Mouse (Mus musculus) lung, embryonic 14.5 days (tissue): Measurements from ENCODE around the gene Cd7. TPM values are rescaled to one million over a fixed set of nuclear protein-coding genes. Genes with fewer than 3 reads are reported as not detected.

ENCODE experiments used
- ATAC-seq: fragments of 200-750 bp; cut with Nextera tagmentation; 2 replicates; pipeline ENCODE4 v1.8.0; 2017; ENCODE audit warnings: mild to moderate bottlenecking, moderate TSS enrichment, moderate library complexity; ENCODE audit not compliant: insufficient read depth
- DNase-seq: peaks from one replicate; pipeline ENCODE4 v3.0.0-alpha.2; 2015
- H3K27ac ChIP-seq: fragments of 300-500 bp; sonication (generic); 2 replicates; pipeline ENCODE4 v1.5.1; 2014; ENCODE audit warnings: low read depth, mild to moderate bottlenecking, moderate library complexity
- H3K27me3 ChIP-seq: fragments of 300-500 bp; sonication (generic); 2 replicates; pipeline ENCODE4 v1.6.1; 2014; ENCODE audit warnings: low read length, control low read depth; ENCODE audit not compliant: insufficient read depth
- H3K36me3 ChIP-seq: fragments of 300-500 bp; sonication (generic); 2 replicates; pipeline ENCODE4 v1.6.1; 2014; ENCODE audit warnings: control low read depth; ENCODE audit not compliant: insufficient read depth
- H3K4me1 ChIP-seq: fragments of 300-500 bp; sonication (generic); 2 replicates; pipeline ENCODE4 v1.6.1; 2014; ENCODE audit warnings: antibody characterized with exemption, control low read depth; ENCODE audit not compliant: insufficient read depth
- H3K4me2 ChIP-seq: fragments of 300-500 bp; sonication (generic); 2 replicates; pipeline ENCODE4 v1.6.1; 2014; ENCODE audit warnings: mild to moderate bottlenecking
- H3K4me3 ChIP-seq: fragments of 300-500 bp; sonication (generic); 2 replicates; pipeline ENCODE4 v1.5.1; 2014; ENCODE audit warnings: low read depth, low read length
- H3K9ac ChIP-seq: fragments of 300-500 bp; sonication (generic); 2 replicates; pipeline ENCODE4 v1.6.1; 2014
- H3K9me3 ChIP-seq: fragments of 300-500 bp; sonication (generic); 2 replicates; pipeline ENCODE4 v1.6.1; 2016; ENCODE audit warnings: low read depth, low read length, control low read depth
- CTCF ChIP-seq: IDR thresholded peaks from 2 replicates; pipeline ENCODE4 v1.5.1; 2016; ENCODE audit warnings: antibody characterized with exemption, low read depth
- WGBS: fragments of 180-500 bp; shearing (Covaris S2); extraction: QIAGEN DNeasy Blood & Tissue Kit; methylation state at CpG from one replicate; pipeline ENCODE4 v1.1.7; 2014; 5-methylcytosine and 5-hydroxymethylcytosine counted together
- polyA plus RNA-seq: library from polyadenylated mRNA; unstranded; fragments of >200 nt; fragmentation: Nextera tagmentation; extraction: Ambion mirVana; gene quantifications from 2 replicates; pipeline ENCODE4 v1.2.1, GENCODE M21; 2014

Gene Cd7
- polyA plus RNA-seq, 1 experiment from 2014 or later = not detected

DNA sequence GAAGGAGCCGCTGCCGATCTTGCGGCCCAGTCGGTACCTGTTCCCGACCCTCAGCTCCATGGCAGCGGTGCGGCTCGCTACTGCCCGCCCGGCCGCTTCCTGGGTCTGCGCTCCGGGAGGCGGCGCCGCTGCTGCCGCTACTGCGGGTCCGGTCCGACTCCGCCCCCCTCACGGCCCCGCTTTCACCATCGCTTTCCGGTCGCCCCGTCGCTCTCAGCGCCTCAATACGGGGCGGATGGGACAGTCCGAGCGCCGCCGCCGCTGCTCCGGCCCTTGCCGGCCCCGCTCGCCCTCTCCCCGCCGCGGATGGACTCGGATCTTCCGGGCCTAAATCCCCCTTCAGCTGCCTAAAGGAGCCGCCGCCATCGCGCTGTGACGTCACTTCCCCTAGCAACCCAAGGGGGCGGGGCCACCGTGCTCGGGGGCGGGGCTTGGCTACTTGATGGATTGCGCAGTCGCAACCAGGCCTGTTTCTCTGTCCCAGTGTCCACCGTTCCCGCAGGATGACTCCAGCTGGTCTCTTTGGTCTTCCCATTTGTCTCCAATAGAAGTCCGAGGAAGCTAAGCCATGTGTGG lies 48.2 kb downstream of the Cd7 start, which contains the start of gene Csnk1d:
Csnk1d (minus strand) TSS at position 380 of the 576 bp plus-strand sequence.
- 1% methylated on average over 45 of the region's 59 CpGs for WGBS
- DNase-seq (peak; percentile 98), ATAC-seq (peak; percentile 84)
- peak within 1 kb of the TSS; percentile 97 for H3K27ac ChIP-seq
- H3K4me1 ChIP-seq = peaks cover 17% of the 10 kb centered on the region
- TF ChIP-seq CTCF = no peak
- H3K4me3 ChIP-seq = peak within 1 kb of the TSS; percentile 100
- no peaks in the 10 kb centered on the region for H3K9me3 ChIP-seq
- H3K36me3 ChIP-seq = peaks cover 17% of the 10 kb centered on the region
- peak within 1 kb of the TSS; percentile 74 for H3K4me2 ChIP-seq
- peak within 1 kb of the TSS; percentile 100 for H3K9ac ChIP-seq
- no peaks in the 10 kb centered on the region for H3K27me3 ChIP-seq

DNA sequence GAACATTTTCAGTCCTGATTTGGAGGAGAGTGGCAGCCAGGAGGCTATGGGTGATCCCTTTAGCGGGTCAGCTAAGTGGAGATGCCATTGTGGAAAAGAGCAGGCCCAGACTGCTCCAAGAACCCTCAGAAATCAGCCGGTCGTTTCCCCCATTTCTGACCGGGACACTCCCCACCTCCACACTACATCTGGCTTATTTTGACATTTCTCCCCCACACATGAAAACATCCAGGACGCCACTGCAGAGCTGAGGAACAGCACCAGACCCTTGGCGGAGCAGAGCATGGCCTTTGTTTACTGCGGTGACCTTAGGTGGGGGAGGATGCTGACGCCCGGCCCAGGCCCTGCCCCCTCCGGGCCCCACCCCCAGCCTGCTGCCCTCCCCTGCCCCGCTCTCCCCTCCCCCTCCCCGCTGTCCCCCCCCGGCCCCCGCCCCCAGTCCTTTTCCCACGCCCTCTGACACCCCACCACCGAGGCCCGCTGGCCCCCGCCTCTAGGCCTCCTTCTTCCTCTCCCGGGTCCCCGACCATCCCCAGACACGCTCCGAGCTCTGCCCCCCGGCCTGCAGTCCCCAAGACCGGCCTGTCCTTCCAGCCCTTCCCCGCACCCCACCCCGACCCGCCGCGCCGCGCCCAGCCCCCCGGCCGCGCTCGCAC lies 49.0 kb downstream of the Cd7 start:
- Histone ChIP-seq H3K27ac (peak overlapping the region; percentile 97), H3K9ac (peak overlapping the region; percentile 100), H3K4me2 (peak overlapping the region; percentile 74), H3K27me3 (no peaks in the 10 kb centered on the region), H3K9me3 (no peaks in the 10 kb centered on the region), H3K4me1 (peaks cover 17% of the 10 kb centered on the region), H3K36me3 (peaks cover 25% of the 10 kb centered on the region), H3K4me3 (peak overlapping the region; percentile 100)
- peak; percentile 42 for DNase-seq
- TF ChIP-seq CTCF = no peak
- whole genome bisulfite sequencing = 1% methylated on average over 28 of the region's 35 CpGs
- ATAC-seq = peak; percentile 51; the same call in 1 of the 2 replicates

DNA sequence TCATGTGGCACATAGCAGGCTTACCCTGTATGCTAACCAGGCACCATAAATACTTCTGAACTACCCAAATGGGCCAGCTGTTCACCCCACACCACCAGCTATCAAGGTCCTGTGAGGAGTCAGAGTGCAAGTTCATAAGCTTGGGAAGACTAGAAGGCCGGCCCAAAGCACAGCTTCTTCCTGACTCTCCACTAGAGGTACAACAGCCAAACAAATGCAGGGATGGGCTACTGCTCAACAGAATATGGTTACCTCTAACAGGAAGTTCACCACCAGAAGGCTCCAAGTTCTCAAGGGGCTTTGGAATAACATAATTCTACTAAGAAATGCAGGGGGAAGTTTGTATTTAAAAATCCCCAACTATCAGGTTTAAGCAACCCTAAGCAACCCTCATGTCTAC lies 49.7 kb downstream of the Cd7 start:
- ATAC-seq = no peak

DNA sequence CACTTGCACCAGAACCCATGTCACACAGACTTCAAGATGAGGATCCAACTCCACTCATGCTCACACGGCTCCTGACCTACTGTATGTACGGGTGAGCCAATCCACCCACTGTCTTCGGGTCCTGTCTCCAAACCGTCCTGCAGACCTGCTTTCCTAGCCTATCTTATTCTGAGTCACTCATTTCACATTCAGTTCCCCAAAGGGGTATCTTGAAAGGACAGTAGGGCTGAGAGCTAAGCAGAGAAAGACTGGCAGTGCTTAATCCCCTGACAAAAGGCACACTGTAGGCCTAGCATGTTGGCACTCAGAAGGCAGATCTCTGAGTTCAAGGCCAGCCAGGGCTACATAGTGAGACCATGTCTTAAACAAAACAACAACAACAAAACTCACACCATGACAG lies 50.8 kb downstream of the Cd7 start:
- Histone ChIP-seq H3K27ac (no peak overlapping the region), H3K36me3 (peaks cover 38% of the 10 kb centered on the region), H3K4me2 (peak overlapping the region; percentile 74), H3K4me1 (peaks cover 17% of the 10 kb centered on the region), H3K9me3 (no peaks in the 10 kb centered on the region), H3K4me3 (peak overlapping the region; percentile 100; the same call in 1 of the 2 replicates), H3K27me3 (no peaks in the 10 kb centered on the region), H3K9ac (no peak overlapping the region)
- WGBS = 72% methylated on average over 4 of the region's 4 CpGs
- ATAC-seq (no peak), DNase-seq (no peak)
- TF ChIP-seq CTCF = no peak

More for the DNA sequence above, 49.7 kb downstream of the Cd7 start:
- Histone ChIP-seq H3K4me3 (peak overlapping the region; percentile 100), H3K4me2 (peak overlapping the region; percentile 74), H3K4me1 (peaks cover 17% of the 10 kb centered on the region), H3K36me3 (peaks cover 31% of the 10 kb centered on the region), H3K27me3 (no peaks in the 10 kb centered on the region), H3K27ac (0 out of 2 replicates have a peak overlapping the region, but pooled peaks have one; percentile 97), H3K9me3 (no peaks in the 10 kb centered on the region), H3K9ac (peak overlapping the region; percentile 100)
- no peak for TF ChIP-seq CTCF
- DNase-seq = peak; percentile 17
- 9% methylated on average over 1 of the region's 1 CpGs for WGBS

DNA sequence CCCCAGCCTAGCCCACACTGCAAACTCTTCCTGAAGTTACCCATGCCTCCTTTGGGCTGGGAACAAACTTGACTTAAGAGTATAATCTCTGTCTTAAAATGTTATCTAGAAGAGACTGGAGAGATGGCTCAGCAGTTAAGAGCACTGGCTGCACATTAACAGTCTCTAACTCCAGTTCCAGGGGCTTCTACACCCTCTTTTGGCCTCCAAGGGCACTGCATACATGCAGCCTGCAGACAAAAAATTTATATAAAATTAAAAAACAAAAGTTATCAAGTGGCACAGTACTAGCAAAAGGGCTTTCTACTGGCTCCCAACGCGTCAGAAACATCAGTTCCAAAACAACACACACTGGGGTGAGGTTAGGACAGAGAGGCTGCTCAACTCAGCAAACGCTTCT lies 51.6 kb downstream of the Cd7 start:
- Histone ChIP-seq H3K4me2 (no peak overlapping the region), H3K4me1 (peaks cover 17% of the 10 kb centered on the region), H3K9me3 (no peaks in the 10 kb centered on the region), H3K27ac (no peak overlapping the region), H3K9ac (0 out of 2 replicates have a peak overlapping the region, but pooled peaks have one; percentile 23), H3K36me3 (peaks cover 46% of the 10 kb centered on the region), H3K4me3 (no peak overlapping the region), H3K27me3 (no peaks in the 10 kb centered on the region)
- DNase-seq (no peak), ATAC-seq (no peak)
- 69% methylated on average over 3 of the region's 3 CpGs for WGBS
- no peak for TF ChIP-seq CTCF

Other genes with a start within 250 kb of the Cd7 start
- 77.2 and 87.4 TPM in 2 replicates for gene Dus1l, start 243.0 kb downstream of the Cd7 start, polyA plus RNA-seq
- 83.3 and 95.5 TPM in 2 replicates for gene Fasn, start 214.9 kb downstream of the Cd7 start, polyA plus RNA-seq
- 6.3 and 7.2 TPM in 2 replicates for gene Ccdc57, start 106.5 kb downstream of the Cd7 start, polyA plus RNA-seq
- gene Slc16a3, start 90.9 kb downstream of the Cd7 start, polyA plus RNA-seq = 37.7 and 39.3 TPM in 2 replicates
- 82.5 and 89.8 TPM in 2 replicates for gene Csnk1d, start 48.1 kb downstream of the Cd7 start, polyA plus RNA-seq
- gene Sectm1b, start 24.2 kb upstream of the Cd7 start, polyA plus RNA-seq = not detected in 2 replicates
- 0.30 TPM in 1 of 2 replicates, not detected in the other for gene Sectm1a, start 41.8 kb upstream of the Cd7 start, polyA plus RNA-seq
- gene Tex19.2, start 79.3 kb upstream of the Cd7 start, polyA plus RNA-seq = not detected in 2 replicates
- 0.11 TPM in 1 of 2 replicates, not detected in the other for gene Tex19.1, start 106.7 kb upstream of the Cd7 start, polyA plus RNA-seq
- gene Uts2r, start 120.9 kb upstream of the Cd7 start, polyA plus RNA-seq = not detected in 2 replicates
- gene Hexdc, start 165.0 kb upstream of the Cd7 start, polyA plus RNA-seq = 7.4 and 9.4 TPM in 2 replicates
- 25.1 and 26.2 TPM in 2 replicates for gene Ogfod3, start 165.3 kb upstream of the Cd7 start, polyA plus RNA-seq
- gene Cybc1, start 189.9 kb upstream of the Cd7 start, polyA plus RNA-seq = 29.1 and 35.7 TPM in 2 replicates
- gene Narf, start 197.8 kb upstream of the Cd7 start, polyA plus RNA-seq = 39.6 and 44.7 TPM in 2 replicates
- 11.3 and 11.6 TPM in 2 replicates for gene Foxk2, start 220.6 kb upstream of the Cd7 start, polyA plus RNA-seq